Mouse (Mus musculus) cerebellum, adult 9-10 months (tissue): Measurements from ENCODE around the gene Trappc5.
A peak's percentile ranks its signal among the peaks of the same experiment; 100 is the strongest.

Experiments
- DNase-seq: peaks from one replicate; pipeline ENCODE4 v3.0.0; 2022

Gene Trappc5

DNA sequence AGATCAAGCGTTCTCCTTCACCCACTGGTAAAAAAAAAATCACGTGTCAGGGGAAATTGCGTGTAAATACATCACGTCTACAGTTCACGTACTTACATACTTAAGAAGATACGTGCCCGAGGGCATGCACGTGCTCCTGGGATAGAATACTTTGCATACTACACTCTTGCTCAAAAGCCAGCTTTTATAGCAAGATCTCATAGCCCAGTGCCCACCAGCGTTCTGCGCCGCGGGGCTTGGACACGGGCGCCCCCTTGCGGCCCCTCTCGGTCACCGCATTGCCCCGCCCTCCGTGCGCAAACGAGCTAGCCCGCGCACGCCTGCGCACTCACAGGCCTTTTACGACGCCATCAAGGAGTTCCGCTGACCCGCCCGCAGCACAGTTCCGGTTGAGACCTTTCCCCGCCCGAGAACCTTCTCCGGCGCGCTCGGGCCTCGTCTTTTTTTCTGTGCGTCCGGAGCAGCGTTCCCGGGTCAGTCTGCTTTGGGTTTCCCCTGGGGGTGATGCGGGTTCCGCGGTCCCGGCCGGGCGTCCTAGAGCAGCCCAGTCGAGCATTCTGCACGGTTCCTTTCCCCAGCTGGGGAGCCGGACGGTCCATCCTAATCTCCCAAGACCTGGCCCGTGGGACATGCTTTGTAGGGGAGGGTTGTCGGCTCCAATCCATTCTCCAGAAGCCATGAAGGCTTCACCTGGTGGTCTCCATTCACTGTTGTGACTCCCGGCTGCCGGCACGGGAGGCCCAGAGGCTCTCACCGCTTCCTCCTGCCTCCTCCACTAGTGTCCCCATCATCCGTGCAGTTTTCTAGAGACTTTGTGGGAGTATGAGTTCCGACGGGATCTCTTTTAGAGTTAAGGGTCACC lies at the start of gene Trappc5:
Gene Trappc5 (plus strand): TSS at position 169 of the 862 bp plus-strand sequence.
- DNase-seq, result peak; percentile 96

- no peak for DNase-seq
These were observed 49.1 kb upstream of the Trappc5 start for GRCm38 (mm10) chr8:3626971-3627370.

GRCm38 (mm10) chr8:3628014-3628413 lies 48.1 kb upstream of the Trappc5 start:
- no peak for DNase-seq

DNA sequence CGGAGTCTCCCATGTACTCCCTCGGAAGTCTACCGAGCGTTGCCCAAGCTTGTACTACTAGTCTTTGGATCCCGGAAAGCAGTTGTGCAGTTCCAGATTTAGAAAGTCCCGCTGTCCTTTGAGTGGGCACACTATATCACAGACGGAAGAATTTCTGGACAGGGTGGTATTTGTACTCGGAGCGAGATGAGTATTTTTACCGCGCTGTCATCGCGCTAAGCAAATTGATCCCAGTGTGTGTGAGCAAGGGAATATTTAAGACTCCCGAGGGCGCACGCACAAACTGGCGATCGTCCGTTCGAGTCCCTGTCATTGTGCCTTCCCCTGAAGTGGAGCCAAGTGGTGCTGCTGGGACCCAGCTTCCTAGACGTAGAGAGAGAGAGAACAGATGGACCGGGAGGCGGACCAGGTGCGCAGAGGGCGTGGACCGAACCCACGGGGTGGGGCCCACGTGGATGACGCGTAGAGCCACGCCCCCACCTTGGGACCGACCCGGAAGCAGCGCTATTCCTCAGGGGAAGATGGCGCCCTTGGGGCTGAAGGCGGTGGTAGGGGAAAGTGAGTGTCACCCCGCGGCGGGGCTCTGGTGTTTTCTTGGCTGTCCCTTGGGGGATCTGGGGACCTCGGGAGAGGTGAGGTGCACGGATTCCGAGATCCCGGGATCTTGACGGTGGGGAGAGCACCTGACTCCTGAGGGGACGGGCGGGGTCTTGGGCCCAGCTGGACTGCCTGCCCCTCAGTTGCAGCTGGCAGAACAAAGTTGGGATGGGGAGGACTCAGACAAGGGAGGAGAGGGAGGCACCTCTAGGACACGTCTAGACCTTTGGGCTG lies 45.2 kb upstream of the Trappc5 start, which contains the start of gene Stxbp2:
Gene Stxbp2 (plus strand): TSS at position 309 of the 831 bp plus-strand sequence.
- peak; percentile 83 for DNase-seq

- no peak for DNase-seq
These were observed 44.6 kb upstream of the Trappc5 start for GRCm38 (mm10) chr8:3631478-3631875.

DNA sequence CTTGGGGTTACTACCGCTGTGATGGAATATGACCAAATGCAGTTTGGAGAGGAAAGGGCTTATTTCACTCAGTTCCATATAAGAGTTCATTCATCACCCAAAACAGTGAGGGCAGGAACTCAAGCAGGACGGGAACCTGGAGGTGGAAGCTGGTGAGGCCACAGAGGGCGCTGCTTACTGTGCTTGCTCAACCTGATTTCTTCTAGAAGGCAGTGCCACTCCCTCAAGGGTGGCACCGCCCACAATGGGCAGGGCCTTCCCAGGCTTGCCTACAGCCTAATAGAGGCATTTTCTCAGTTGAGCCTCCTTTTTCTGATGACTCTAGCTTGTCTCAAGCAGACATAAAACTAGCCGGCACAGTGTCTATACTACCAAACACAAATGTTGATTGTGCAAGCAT lies 30.3 kb upstream of the Trappc5 start:
- no peak for DNase-seq

GRCm38 (mm10) chr8:3646824-3647531 lies 29.1 kb upstream of the Trappc5 start:
- DNase-seq, result no peak

DNA sequence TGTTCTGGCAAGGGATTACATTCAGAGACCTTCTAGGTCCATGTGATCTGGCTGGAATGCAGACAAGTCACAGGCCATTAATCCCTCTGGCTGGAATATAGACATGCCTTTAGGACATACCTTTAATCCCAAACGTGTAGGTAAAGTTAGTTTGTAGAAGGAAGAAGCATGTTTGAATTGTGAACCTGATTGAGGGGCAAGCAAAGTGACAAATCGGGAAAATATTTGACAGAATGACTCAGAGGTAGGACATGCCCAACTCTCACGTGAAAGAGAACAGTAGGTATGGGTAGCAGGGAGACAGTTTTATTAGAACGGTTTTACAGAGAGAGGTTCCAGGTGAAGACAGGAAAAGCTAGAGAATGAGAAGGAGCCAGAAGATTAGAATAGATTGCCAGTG lies 28.5 kb upstream of the Trappc5 start:
- no peak for DNase-seq

GRCm38 (mm10) chr8:3648268-3648667 lies 27.8 kb upstream of the Trappc5 start:
- no peak for DNase-seq

GRCm38 (mm10) chr8:3648990-3649389 lies 27.1 kb upstream of the Trappc5 start:
- DNase-seq, result no peak

DNA sequence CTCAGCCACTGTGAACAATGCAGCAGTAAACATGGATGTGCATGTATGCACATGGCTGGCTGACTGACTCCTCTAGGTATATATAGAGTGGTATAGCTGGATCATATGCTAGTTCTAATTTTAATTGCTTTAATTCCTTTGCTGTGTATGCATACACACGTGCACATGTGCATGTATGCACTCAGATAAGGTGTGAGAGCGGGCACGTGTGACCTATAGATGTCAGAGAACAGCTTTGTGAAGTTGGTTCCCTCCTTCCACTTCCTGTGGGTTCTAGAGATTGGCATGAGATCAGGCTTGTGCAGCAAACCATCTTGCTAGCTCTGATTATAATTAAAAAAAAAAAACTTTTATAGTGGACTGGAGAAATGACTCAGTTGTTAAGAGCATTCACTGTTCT lies 23.3 kb upstream of the Trappc5 start:
- no peak for DNase-seq

- no peak for DNase-seq
These were observed 21.2 kb upstream of the Trappc5 start for GRCm38 (mm10) chr8:3654726-3655508.

DNA sequence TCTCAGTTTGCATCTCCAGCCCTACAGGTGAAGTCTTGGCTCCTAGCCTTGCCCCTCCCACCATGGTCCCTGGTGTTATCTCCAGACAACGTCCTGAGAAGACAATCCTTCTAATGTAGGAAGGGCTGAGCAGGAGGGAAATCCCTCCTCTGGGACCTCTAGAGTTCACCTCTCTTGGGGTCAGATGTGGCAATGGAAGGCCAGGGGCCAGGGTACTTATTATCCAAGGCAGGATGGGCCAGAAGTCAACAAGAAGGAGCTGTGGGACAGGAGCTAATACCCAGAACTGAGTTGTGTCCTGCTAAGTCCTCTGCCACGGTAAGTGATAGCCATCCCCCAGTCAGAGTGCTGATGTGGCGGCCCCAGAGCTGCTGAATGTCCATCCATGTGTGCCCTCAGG lies 20.6 kb upstream of the Trappc5 start, which contains the start of gene Retn:
Gene Retn (plus strand): TSS at position 245 of the 400 bp plus-strand sequence.
- no peak for DNase-seq

DNA sequence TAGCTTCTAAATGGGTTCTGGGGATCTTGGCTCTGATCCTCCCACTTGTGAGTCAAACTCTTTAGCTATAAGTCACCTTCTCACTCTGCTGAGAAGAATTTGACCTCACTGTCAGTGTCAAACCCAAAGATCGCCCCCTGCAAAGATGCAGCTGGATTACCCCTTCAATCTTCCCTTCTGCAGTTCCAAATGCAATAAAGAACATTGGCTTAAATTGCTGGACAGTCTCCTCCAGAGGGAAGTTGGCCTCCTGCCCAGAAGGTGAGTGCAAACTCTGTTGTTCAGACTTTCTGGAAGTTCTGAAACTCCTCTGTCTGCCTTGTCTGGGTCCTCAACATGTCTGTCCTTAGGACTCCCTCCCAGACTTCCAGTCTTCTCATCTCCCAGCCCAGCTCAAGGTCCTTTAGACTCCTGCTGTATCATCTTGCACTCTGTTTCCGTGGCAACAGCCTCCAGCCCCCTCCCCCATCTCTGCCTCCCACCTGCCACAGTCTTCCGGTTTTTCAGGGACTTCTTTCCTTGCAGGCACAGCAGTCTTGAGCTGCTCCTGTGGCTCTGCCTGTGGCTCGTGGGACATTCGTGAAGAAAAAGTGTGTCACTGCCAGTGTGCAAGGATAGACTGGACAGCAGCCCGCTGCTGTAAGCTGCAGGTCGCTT lies 19.2 kb upstream of the Trappc5 start:
- DNase-seq, result no peak

DNA sequence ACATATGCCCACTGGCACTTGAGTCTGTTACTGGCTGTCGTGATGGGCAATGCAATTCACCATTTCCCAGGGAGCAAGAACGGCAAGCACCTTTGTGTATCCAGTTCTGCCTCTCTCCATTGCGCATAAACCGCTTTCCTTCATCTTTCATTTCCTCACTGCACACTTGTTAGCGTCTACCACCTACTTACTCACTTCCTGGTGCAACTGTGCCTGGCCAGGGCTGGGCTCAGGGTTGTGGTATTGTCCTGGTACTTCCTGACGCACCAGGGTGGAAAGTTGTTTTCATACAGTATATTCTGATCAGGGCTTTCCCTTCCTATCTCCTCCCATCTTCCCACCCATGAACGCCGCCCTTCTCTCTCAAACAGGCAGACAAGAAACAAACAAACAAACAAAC lies 15.2 kb upstream of the Trappc5 start:
- no peak for DNase-seq

- no peak for DNase-seq
These were observed 11.7 kb upstream of the Trappc5 start for GRCm38 (mm10) chr8:3664405-3664804.

DNA sequence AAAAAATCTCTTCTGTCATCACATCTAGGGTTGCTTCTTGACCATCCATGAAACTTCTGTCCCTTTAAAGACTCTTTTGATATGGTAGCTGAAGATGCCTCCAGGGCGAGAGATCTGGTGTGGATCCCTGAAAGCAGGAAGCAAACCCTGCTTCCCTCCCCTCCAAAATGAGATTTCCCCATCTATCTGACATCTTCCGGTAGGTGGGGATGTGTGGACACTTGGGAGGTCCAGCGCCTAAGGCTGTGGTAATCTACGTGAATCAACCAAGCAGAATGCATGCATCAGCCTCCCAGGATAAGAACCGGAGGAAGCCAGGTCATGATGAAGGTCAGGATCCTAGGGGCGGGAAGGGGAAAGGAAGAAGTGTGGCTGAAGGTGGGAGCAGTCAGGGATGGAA lies 10.6 kb upstream of the Trappc5 start, which contains the start of gene Mcemp1:
Gene Mcemp1 (plus strand): TSS at position 248 of the 400 bp plus-strand sequence.
- DNase-seq, result no peak

- peak; percentile 26 for DNase-seq
These were observed 5.7 kb upstream of the Trappc5 start for GRCm38 (mm10) chr8:3670388-3670787.

DNA sequence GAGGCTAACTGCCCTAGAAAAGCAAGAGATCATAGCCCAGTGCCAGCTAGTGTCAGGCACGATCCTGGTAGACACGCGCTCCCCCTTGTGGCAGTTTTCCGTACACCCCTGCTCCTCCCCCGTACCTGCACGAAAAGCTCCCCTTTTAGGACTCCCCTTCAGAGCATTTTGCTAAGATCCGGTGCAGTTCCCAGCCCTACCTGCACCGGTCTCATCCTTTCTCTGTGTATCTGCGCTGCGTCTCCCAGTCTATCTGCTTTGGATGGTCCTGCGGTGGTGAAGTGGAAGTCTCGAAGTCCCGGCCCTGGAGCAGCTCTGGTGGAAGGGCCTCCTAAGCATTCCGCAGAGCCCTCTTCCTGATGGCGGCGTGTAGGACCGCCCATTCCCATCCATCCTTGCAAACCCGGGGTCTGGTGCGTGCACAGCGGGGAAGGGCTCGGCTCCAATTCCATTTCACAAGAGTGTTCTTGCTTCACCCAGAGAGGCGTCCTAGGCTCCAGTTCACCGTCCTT lies 4.1 kb upstream of the Trappc5 start, which contains the start of gene Fcor:
Gene Fcor (minus strand): TSS at position 383 of the 512 bp plus-strand sequence.
- DNase-seq, result peak; percentile 96

DNA sequence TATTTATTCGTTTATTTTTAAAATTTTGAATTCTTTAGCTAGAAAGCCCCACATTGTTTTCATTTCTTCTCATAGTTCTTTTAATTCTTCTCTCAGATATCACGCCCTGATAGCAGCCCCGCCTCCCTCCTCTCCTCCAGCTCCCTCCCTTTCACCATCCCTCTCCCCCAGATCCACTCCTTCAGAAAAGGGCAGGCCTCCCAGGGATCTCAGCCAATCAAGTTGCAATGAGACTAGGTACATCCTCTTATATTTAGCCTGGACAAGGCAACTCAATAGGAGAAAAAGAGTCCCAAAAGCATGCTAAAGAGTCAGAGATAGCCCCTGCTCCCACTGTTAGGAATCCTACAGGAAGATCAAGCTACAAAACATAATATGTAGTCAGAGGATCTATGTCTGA lies 1.4 kb upstream of the Trappc5 start:
- DNase-seq, result peak; percentile 24

- no peak for DNase-seq
These were observed 987 bp downstream of the Trappc5 start for GRCm38 (mm10) chr8:3676993-3677579.
